Mouse (Mus musculus) lung, embryonic 15.5 days (tissue): Measurements from ENCODE around the gene Slc22a23. TPM values are rescaled to one million over a fixed set of nuclear protein-coding genes. Genes with fewer than 3 reads are reported as not detected.

Source experiments
- ATAC-seq: fragments of 200-750 bp; cut with Nextera tagmentation; 2 replicates; pipeline ENCODE4 v1.8.0; 2017; ENCODE audit warnings: moderate number of reproducible peaks, borderline replicate concordance; ENCODE audit not compliant: low FRiP score, low TSS enrichment; ENCODE audit errors: extremely low read depth
- H3K27ac ChIP-seq: fragments of 300-500 bp; sonication (generic); 2 replicates; pipeline ENCODE4 v1.5.1; 2015; ENCODE audit warnings: moderate library complexity, mild to moderate bottlenecking, inconsistent platforms
- H3K27me3 ChIP-seq: fragments of 300-500 bp; sonication (generic); 2 replicates; pipeline ENCODE4 v1.6.1; 2015; ENCODE audit warnings: inconsistent platforms
- H3K36me3 ChIP-seq: fragments of 300-500 bp; sonication (generic); 2 replicates; pipeline ENCODE4 v1.6.1; 2015; ENCODE audit warnings: inconsistent platforms
- H3K4me1 ChIP-seq: fragments of 300-500 bp; sonication (generic); 2 replicates; pipeline ENCODE4 v1.6.1; 2015; ENCODE audit warnings: inconsistent platforms
- H3K4me2 ChIP-seq: fragments of 300-500 bp; sonication (generic); 2 replicates; pipeline ENCODE4 v1.6.1; 2015; ENCODE audit warnings: inconsistent platforms, mild to moderate bottlenecking, moderate library complexity
- H3K4me3 ChIP-seq: fragments of 300-500 bp; sonication (generic); 2 replicates; pipeline ENCODE4 v1.5.1; 2015; ENCODE audit warnings: mild to moderate bottlenecking, inconsistent platforms
- H3K9ac ChIP-seq: fragments of 300-500 bp; sonication (generic); 2 replicates; pipeline ENCODE4 v1.6.1; 2015; ENCODE audit warnings: inconsistent platforms
- H3K9me3 ChIP-seq: fragments of 300-500 bp; sonication (generic); 2 replicates; pipeline ENCODE4 v1.6.1; 2016; ENCODE audit warnings: inconsistent platforms
- WGBS: fragments of 180-500 bp; shearing (Covaris S2); methylation state at CpG from one replicate; pipeline ENCODE4 v1.1.7; 2015; 5-methylcytosine and 5-hydroxymethylcytosine counted together
- polyA plus RNA-seq: library from polyadenylated mRNA; unstranded; fragments of >200 nt; fragmentation: Nextera tagmentation; extraction: Ambion mirVana; gene quantifications from 2 replicates; pipeline ENCODE4 v1.2.1, GENCODE M21; 2015

Gene Slc22a23
- polyA plus RNA-seq, 1 experiment from 2014 or later, result 4.1 TPM

GRCm38 (mm10) chr13:34239371-34240086 is 105.5 kb downstream of the Slc22a23 start:
- ATAC-seq, result no peak
- no peak overlapping the region for H3K4me3 ChIP-seq
- H3K9me3 ChIP-seq, result no peaks in the 10 kb centered on the region
- H3K9ac ChIP-seq, result no peak overlapping the region
- H3K4me2 ChIP-seq, result no peak overlapping the region
- WGBS, result 36% methylated on average over 11 of the region's 11 CpGs
- H3K27me3 ChIP-seq, result no peaks in the 10 kb centered on the region
- H3K27ac ChIP-seq, result no peak overlapping the region
- peaks cover 13% of the 10 kb centered on the region for H3K4me1 ChIP-seq
- H3K36me3 ChIP-seq, result no peaks in the 10 kb centered on the region

GRCm38 (mm10) chr13:34238646-34239290 is 106.2 kb downstream of the Slc22a23 start:
- Histone ChIP-seq H3K9ac (no peak overlapping the region), H3K27ac (no peak overlapping the region)
- WGBS, result 24% methylated on average over 14 of the region's 14 CpGs

GRCm38 (mm10) chr13:34235056-34235455 is 109.9 kb downstream of the Slc22a23 start:
- Histone ChIP-seq H3K27ac (no peak overlapping the region), H3K9ac (no peak overlapping the region), H3K4me1 (peaks cover 11% of the 10 kb centered on the region), H3K27me3 (no peaks in the 10 kb centered on the region), H3K4me2 (no peak overlapping the region), H3K4me3 (no peak overlapping the region), H3K9me3 (no peaks in the 10 kb centered on the region), H3K36me3 (no peaks in the 10 kb centered on the region)
- 90% methylated on average over 6 of the region's 6 CpGs for WGBS
- no peak for ATAC-seq

More at GRCm38 (mm10) chr13:34238646-34239290, 106.2 kb downstream of the Slc22a23 start:
- ATAC-seq, result no peak
- H3K9me3 ChIP-seq, result no peaks in the 10 kb centered on the region
- H3K27me3 ChIP-seq, result no peaks in the 10 kb centered on the region
- 0 out of 2 replicates have a peak overlapping the region, but pooled peaks have one; percentile 12 for H3K4me2 ChIP-seq
- H3K4me1 ChIP-seq, result peaks cover 11% of the 10 kb centered on the region
- no peak overlapping the region for H3K4me3 ChIP-seq
- H3K36me3 ChIP-seq, result no peaks in the 10 kb centered on the region

- H3K36me3 ChIP-seq, result no peaks in the 10 kb centered on the region
These were observed 110.5 kb downstream of the Slc22a23 start for GRCm38 (mm10) chr13:34234439-34234838.

GRCm38 (mm10) chr13:34232992-34233391 is 112.0 kb downstream of the Slc22a23 start:
- no peak for ATAC-seq
- 81% methylated on average over 6 of the region's 6 CpGs for WGBS
- H3K4me2 ChIP-seq, result no peak overlapping the region

More at GRCm38 (mm10) chr13:34234439-34234838, 110.5 kb downstream of the Slc22a23 start:
- H3K9ac ChIP-seq, result no peak overlapping the region
- H3K4me2 ChIP-seq, result no peak overlapping the region
- no peak overlapping the region for H3K4me3 ChIP-seq
- no peaks in the 10 kb centered on the region for H3K9me3 ChIP-seq
- WGBS, result 56% methylated on average over 5 of the region's 5 CpGs
- no peak for ATAC-seq
- H3K27ac ChIP-seq, result no peak overlapping the region
- H3K27me3 ChIP-seq, result no peaks in the 10 kb centered on the region
- H3K4me1 ChIP-seq, result peaks cover 10% of the 10 kb centered on the region

GRCm38 (mm10) chr13:34228905-34229304 is 116.1 kb downstream of the Slc22a23 start:
- no peaks in the 10 kb centered on the region for H3K27me3 ChIP-seq
- no peaks in the 10 kb centered on the region for H3K9me3 ChIP-seq
- H3K9ac ChIP-seq, result no peak overlapping the region
- H3K4me3 ChIP-seq, result no peak overlapping the region
- H3K36me3 ChIP-seq, result no peaks in the 10 kb centered on the region
- no peak overlapping the region for H3K4me2 ChIP-seq
- H3K27ac ChIP-seq, result no peak overlapping the region; the same call in 1 of the 2 replicates
- WGBS, result 49% methylated on average over 4 of the region's 4 CpGs
- peaks cover 5% of the 10 kb centered on the region; the same call in 1 of the 2 replicates for H3K4me1 ChIP-seq
- no peak for ATAC-seq

More at GRCm38 (mm10) chr13:34232992-34233391, 112.0 kb downstream of the Slc22a23 start:
- no peaks in the 10 kb centered on the region for H3K4me1 ChIP-seq
- no peaks in the 10 kb centered on the region for H3K9me3 ChIP-seq
- H3K27ac ChIP-seq, result no peak overlapping the region
- no peaks in the 10 kb centered on the region for H3K27me3 ChIP-seq
- H3K4me3 ChIP-seq, result no peak overlapping the region
- no peak overlapping the region for H3K9ac ChIP-seq
- no peaks in the 10 kb centered on the region for H3K36me3 ChIP-seq

- Histone ChIP-seq H3K4me3 (no peak overlapping the region), H3K36me3 (no peaks in the 10 kb centered on the region), H3K9me3 (no peaks in the 10 kb centered on the region), H3K4me1 (peaks cover 7% of the 10 kb centered on the region), H3K9ac (no peak overlapping the region), H3K27ac (no peak overlapping the region), H3K27me3 (no peaks in the 10 kb centered on the region), H3K4me2 (no peak overlapping the region)
- WGBS, result 38% methylated on average over 12 of the region's 12 CpGs
- no peak for ATAC-seq
These were observed 117.0 kb downstream of the Slc22a23 start for GRCm38 (mm10) chr13:34227720-34228661.

GRCm38 (mm10) chr13:34226940-34227339 is 118.0 kb downstream of the Slc22a23 start:
- Histone ChIP-seq H3K9me3 (no peaks in the 10 kb centered on the region), H3K4me1 (peaks cover 10% of the 10 kb centered on the region), H3K9ac (no peak overlapping the region), H3K27ac (no peak overlapping the region), H3K4me3 (no peak overlapping the region), H3K4me2 (no peak overlapping the region), H3K27me3 (no peaks in the 10 kb centered on the region), H3K36me3 (no peaks in the 10 kb centered on the region)
- 7% methylated on average over 1 of the region's 1 CpGs for WGBS
- ATAC-seq, result no peak

- Histone ChIP-seq H3K27me3 (no peaks in the 10 kb centered on the region), H3K4me3 (no peak overlapping the region), H3K4me1 (peaks cover 10% of the 10 kb centered on the region), H3K27ac (no peak overlapping the region), H3K4me2 (no peak overlapping the region), H3K9ac (no peak overlapping the region), H3K9me3 (no peaks in the 10 kb centered on the region), H3K36me3 (no peaks in the 10 kb centered on the region)
- no peak for ATAC-seq
- WGBS, result 30% methylated on average over 7 of the region's 7 CpGs
These were observed 122.0 kb downstream of the Slc22a23 start for GRCm38 (mm10) chr13:34222985-34223384.

- 56% methylated on average over 3 of the region's 3 CpGs for WGBS
- Histone ChIP-seq H3K4me2 (no peak overlapping the region), H3K9me3 (no peaks in the 10 kb centered on the region), H3K4me1 (peaks cover 9% of the 10 kb centered on the region), H3K9ac (no peak overlapping the region), H3K27me3 (no peaks in the 10 kb centered on the region), H3K36me3 (no peaks in the 10 kb centered on the region), H3K4me3 (no peak overlapping the region), H3K27ac (no peak overlapping the region)
- no peak for ATAC-seq
These were observed 125.3 kb downstream of the Slc22a23 start for GRCm38 (mm10) chr13:34219728-34220127.

GRCm38 (mm10) chr13:34218776-34219175 is 126.2 kb downstream of the Slc22a23 start:
- no peak for ATAC-seq
- 86% methylated on average over 3 of the region's 3 CpGs for WGBS
- Histone ChIP-seq H3K4me2 (no peak overlapping the region), H3K27me3 (no peaks in the 10 kb centered on the region), H3K4me3 (no peak overlapping the region), H3K4me1 (peaks cover 16% of the 10 kb centered on the region), H3K9me3 (no peaks in the 10 kb centered on the region), H3K27ac (no peak overlapping the region), H3K9ac (no peak overlapping the region), H3K36me3 (no peaks in the 10 kb centered on the region)
